Comparison of ENCODE assay signal across 22 mouse cellular contexts in genomic region chr9:31656676-31657075, GRCm38 (mm10).
DNase-seq lines count a peak whose midpoint lies in the region; ATAC-seq and TF ChIP-seq lines count a peak whose summit lies in the region.
"Had no signal": no experiment of that assay in that cellular context is flagged by ENCODE, and none has a peak within 500 bp of the region (broad histone marks: within the 10 kb centered on the region; RNA-seq: fewer than 3 reads in every experiment).

No protein-coding gene starts in this region.

- no peak overlapping the region for H3K9ac ChIP-seq in hindbrain, embryonic 13.5 days
- H3K9ac ChIP-seq: embryonic facial prominence, embryonic 12.5 days; forebrain, embryonic 12.5 days; heart, embryonic 13.5 days; hindbrain, embryonic 12.5 days had no signal

- H3K4me3 ChIP-seq in myocyte, result no peak overlapping the region
- no peak overlapping the region for H3K4me3 ChIP-seq in hindbrain, embryonic 13.5 days
- H3K4me3 ChIP-seq: embryonic facial prominence, embryonic 12.5 days; forebrain, embryonic 12.5 days; gastrocnemius, adult 2 months; heart, embryonic 13.5 days; hindbrain, embryonic 12.5 days had no signal

- H3K4me2 ChIP-seq in myocyte (ENCODE audit: low read depth), result peak overlapping the region; percentile 88
- no peak overlapping the region for H3K4me2 ChIP-seq in hindbrain, embryonic 13.5 days
- H3K4me2 ChIP-seq: embryonic facial prominence, embryonic 12.5 days; forebrain, embryonic 12.5 days; heart, embryonic 13.5 days; hindbrain, embryonic 12.5 days had no signal

- H3K27me3 ChIP-seq in myocyte (ENCODE audit: control insufficient read depth, insufficient read depth, insufficient read length), result no peaks in the 10 kb centered on the region
- no peaks in the 10 kb centered on the region for H3K27me3 ChIP-seq in hindbrain, embryonic 13.5 days
- H3K27me3 ChIP-seq: CH12.LX; embryonic facial prominence, embryonic 12.5 days; forebrain, embryonic 12.5 days; heart, embryonic 13.5 days; hindbrain, embryonic 12.5 days had no signal

- 81% methylated on average over 11 of the region's 11 CpGs for WGBS in hindbrain, embryonic 13.5 days

- H3K79me2 ChIP-seq in myocyte (ENCODE audit: control insufficient read depth, insufficient read depth), result no peaks in the 10 kb centered on the region

- no peak for TF ChIP-seq POLR2A in myocyte (IDR thresholded peaks at IDR 0.05; ENCODE audit: insufficient read length, low read depth)

- no peak overlapping the region for H3ac ChIP-seq in myocyte (ENCODE audit: control insufficient read depth, insufficient read length)

- H3K27ac ChIP-seq in hindbrain, embryonic 13.5 days, result no peak overlapping the region
- H3K27ac ChIP-seq: embryonic facial prominence, embryonic 12.5 days; forebrain, embryonic 12.5 days; gastrocnemius, adult 2 months; heart, embryonic 13.5 days; hindbrain, embryonic 12.5 days; hindbrain, postnatal 0 days had no signal

- no peak for ATAC-seq in hindbrain, embryonic 13.5 days (ENCODE audit: low FRiP score)
- no peak for ATAC-seq in activated CD4-positive, CD25-positive, alpha-beta regulatory T cell, adult 4 months
- ATAC-seq: forebrain, embryonic 16.5 days; hindbrain, postnatal 0 days had no signal

- H3K36me3 ChIP-seq in myocyte (ENCODE audit: control insufficient read depth, insufficient read depth), result no peaks in the 10 kb centered on the region
- no peaks in the 10 kb centered on the region for H3K36me3 ChIP-seq in hindbrain, embryonic 13.5 days
- H3K36me3 ChIP-seq: embryonic facial prominence, embryonic 12.5 days; forebrain, embryonic 12.5 days; heart, embryonic 13.5 days; hindbrain, embryonic 12.5 days had no signal

- DNase-seq in heart, adult 11 months, result peak; percentile 44
- no peak for DNase-seq in heart, postnatal 36 days
- DNase-seq in NIH3T3 (ENCODE audit: low read depth), result peak; percentile 3
- DNase-seq in adrenal gland, postnatal 10 days, result peak; percentile 55
- no peak for DNase-seq in frontal cortex, postnatal 14 days (ENCODE audit: low spot score in 2 of 2)
- DNase-seq: cerebellum, adult 11 months; cerebellum, adult 9-10 months; cerebellum, postnatal 25 days; gastrocnemius, adult 2 months; gastrocnemius, postnatal 25 days; heart, postnatal 4 days; kidney, adult 11 months had no signal

- intact Hi-C loops in heart, postnatal 36 days (cut with DNase I), result no loop called here

- H3K9me3 ChIP-seq in hindbrain, embryonic 13.5 days, result no peaks in the 10 kb centered on the region
- H3K9me3 ChIP-seq: embryonic facial prominence, embryonic 12.5 days; forebrain, embryonic 12.5 days; heart, embryonic 13.5 days; hindbrain, embryonic 12.5 days had no signal

- H3K4me1 ChIP-seq in hindbrain, embryonic 13.5 days (replicated peaks), result no peaks in the 10 kb centered on the region
- H3K4me1 ChIP-seq: embryonic facial prominence, embryonic 12.5 days; forebrain, embryonic 12.5 days; heart, embryonic 13.5 days; hindbrain, embryonic 12.5 days had no signal

TF ChIP-seq in myocyte, 11 proteins besides CTCF, POLR2A, EP300 and RAD21:
- no peak for TF ChIP-seq USF1 (IDR thresholded peaks at IDR 0.05; ENCODE audit: low read depth)
- TF ChIP-seq E2F4 (IDR thresholded peaks at IDR 0.05; ENCODE audit: insufficient read depth), result no peak
- TF ChIP-seq MYOD1 (IDR thresholded peaks at IDR 0.05; ENCODE audit: control insufficient read depth in 1 of 3, insufficient read length in 2 of 3, low read depth in 2 of 3), result no peak
- no peak for TF ChIP-seq REST (IDR thresholded peaks at IDR 0.05; ENCODE audit: insufficient read depth, insufficient read length)
- TF ChIP-seq CEBPB (IDR thresholded peaks at IDR 0.05; ENCODE audit: insufficient read depth, poor library complexity, severe bottlenecking), result no peak
- no peak for TF ChIP-seq MYOG (IDR thresholded peaks at IDR 0.05; ENCODE audit: control insufficient read depth in 1 of 3, insufficient read depth in 1 of 3, insufficient read length in 2 of 3, low read depth in 2 of 3)
- TF ChIP-seq POLR2AphosphoS2 (IDR thresholded peaks at IDR 0.05; ENCODE audit: insufficient read length, low read depth), result no peak
- no peak for TF ChIP-seq TCF3 (IDR thresholded peaks at IDR 0.05; ENCODE audit: insufficient read length, low read depth)

Comparison
In these comparisons a context has a peak if more than half of its experiments do, and no peak if none do; other contexts are left out.
1. DNase-seq: peak in heart, adult 11 months (single experiment), NIH3T3 (single experiment) and adrenal gland, postnatal 10 days (single experiment); none in heart, postnatal 36 days (0 of 2) and frontal cortex, postnatal 14 days (0 of 2).